Mouse (Mus musculus) stomach, embryonic 16.5 days (tissue): ENCODE data around the gene Agpat2. TPM values are rescaled to one million over a fixed set of nuclear protein-coding genes. Genes with fewer than 3 reads are reported as not detected.

Experiments
- ATAC-seq: fragments of 200-750 bp; cut with Nextera tagmentation; 2 replicates; pipeline ENCODE4 v1.8.0; 2017; ENCODE audit warnings: moderate number of reproducible peaks, moderate TSS enrichment; ENCODE audit not compliant: insufficient read depth, low FRiP score
- H3K27ac ChIP-seq: fragments of 300-500 bp; sonication (generic); 2 replicates; pipeline ENCODE4 v1.5.1; 2014; ENCODE audit warnings: low read length
- H3K27me3 ChIP-seq: fragments of 300-500 bp; sonication (generic); 2 replicates; pipeline ENCODE4 v1.6.1; 2014; ENCODE audit warnings: low read length, control low read depth, mixed read lengths; ENCODE audit not compliant: control insufficient read depth, insufficient read depth
- H3K36me3 ChIP-seq: fragments of 300-500 bp; sonication (generic); 2 replicates; pipeline ENCODE4 v1.6.1; 2014; ENCODE audit warnings: low read length; ENCODE audit not compliant: control insufficient read depth, insufficient read depth
- H3K4me1 ChIP-seq: fragments of 300-500 bp; sonication (generic); 2 replicates; pipeline ENCODE4 v1.6.1; 2014; ENCODE audit warnings: low read length, control low read depth, mixed read lengths; ENCODE audit not compliant: control insufficient read depth, insufficient read depth
- H3K4me2 ChIP-seq: fragments of 300-500 bp; sonication (generic); 2 replicates; pipeline ENCODE4 v1.6.1; 2014; ENCODE audit warnings: low read depth, low read length, mixed read lengths
- H3K4me3 ChIP-seq: fragments of 300-500 bp; sonication (generic); replicated peaks from 2 replicates; pipeline ENCODE4 v1.5.1; 2014; ENCODE audit warnings: mild to moderate bottlenecking, low read length
- H3K9ac ChIP-seq: fragments of 300-500 bp; sonication (generic); 2 replicates; pipeline ENCODE4 v1.6.1; 2014; ENCODE audit warnings: low read length
- H3K9me3 ChIP-seq: fragments of 300-500 bp; sonication (generic); replicated peaks from 2 replicates; pipeline ENCODE4 v1.6.1; 2016; ENCODE audit warnings: low read length, control low read depth; ENCODE audit not compliant: control insufficient read depth
- WGBS: fragments of 180-500 bp; shearing (Covaris S2); extraction: QIAGEN DNeasy Blood & Tissue Kit; methylation state at CpG from one replicate; pipeline ENCODE4 v1.1.7; 2014; 5-methylcytosine and 5-hydroxymethylcytosine counted together
- polyA plus RNA-seq: library from polyadenylated mRNA; unstranded; fragments of >200 nt; fragmentation: Nextera tagmentation; extraction: Ambion mirVana; gene quantifications from 2 replicates; pipeline ENCODE4 v1.2.1, GENCODE M21; 2015

The Agpat2 gene
- polyA plus RNA-seq, 1 experiment from 2014 or later: 66.8 TPM

DNA sequence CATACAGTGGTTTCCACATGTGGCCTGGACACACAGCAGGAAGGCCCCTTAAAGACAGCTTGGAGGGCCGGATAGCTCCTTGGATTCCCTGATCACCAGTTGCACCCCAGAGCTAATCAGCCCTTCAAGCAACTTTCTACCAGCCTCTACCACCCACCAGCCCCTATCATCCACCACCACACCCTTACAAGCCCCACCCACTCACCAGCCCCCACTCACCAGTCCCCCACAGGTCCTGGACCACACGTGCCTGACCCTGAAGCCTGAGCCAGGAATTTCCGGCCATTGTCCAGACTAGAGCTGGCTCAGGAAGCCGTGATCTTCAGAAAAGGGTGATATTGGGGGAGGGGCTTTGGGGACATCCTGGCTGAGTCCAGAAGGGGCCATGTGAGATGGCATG, 28.4 kb downstream of the Agpat2 start:
- WGBS: 64% methylated on average over 4 of the region's 4 CpGs
- ATAC-seq: 0 out of 2 replicates have a peak, but pooled peaks have one; percentile 11
- H3K9ac ChIP-seq: peak overlapping the region; percentile 7; the same call in 1 of the 2 replicates
- peaks cover 26% of the 10 kb centered on the region for H3K4me1 ChIP-seq
- no peaks in the 10 kb centered on the region for H3K27me3 ChIP-seq
- no peaks in the 10 kb centered on the region for H3K9me3 ChIP-seq
- H3K4me2 ChIP-seq: no peak overlapping the region
- H3K4me3 ChIP-seq: no peak overlapping the region
- H3K36me3 ChIP-seq: no peaks in the 10 kb centered on the region
- no peak overlapping the region for H3K27ac ChIP-seq

DNA sequence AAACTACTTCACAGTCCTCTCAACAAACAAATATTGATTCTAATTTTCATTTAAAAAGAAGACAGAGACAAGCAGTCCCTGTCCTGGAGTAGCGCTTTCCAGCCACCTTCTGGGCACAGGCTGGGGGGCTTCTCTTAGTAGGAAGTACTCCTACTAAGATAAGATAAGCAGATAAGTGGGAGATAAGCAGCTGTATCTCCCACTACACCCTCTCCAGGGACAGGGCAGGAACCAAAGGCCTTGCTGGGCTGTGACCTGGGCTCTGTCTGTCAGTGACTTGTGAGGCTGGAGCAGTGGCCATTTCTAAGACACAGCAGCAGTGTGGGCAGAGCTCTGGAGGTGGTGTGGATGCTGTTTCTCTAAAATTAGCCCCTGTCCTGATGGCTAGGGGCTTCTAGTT, 28.8 kb downstream of the Agpat2 start:
- WGBS: 88% methylated on average over 1 of the region's 1 CpGs
- Histone ChIP-seq H3K4me3 (no peak overlapping the region), H3K27me3 (no peaks in the 10 kb centered on the region), H3K9ac (peak overlapping the region; percentile 7; the same call in 1 of the 2 replicates), H3K9me3 (no peaks in the 10 kb centered on the region), H3K4me1 (peaks cover 26% of the 10 kb centered on the region), H3K36me3 (no peaks in the 10 kb centered on the region), H3K27ac (no peak overlapping the region), H3K4me2 (no peak overlapping the region)
- no peak for ATAC-seq

DNA sequence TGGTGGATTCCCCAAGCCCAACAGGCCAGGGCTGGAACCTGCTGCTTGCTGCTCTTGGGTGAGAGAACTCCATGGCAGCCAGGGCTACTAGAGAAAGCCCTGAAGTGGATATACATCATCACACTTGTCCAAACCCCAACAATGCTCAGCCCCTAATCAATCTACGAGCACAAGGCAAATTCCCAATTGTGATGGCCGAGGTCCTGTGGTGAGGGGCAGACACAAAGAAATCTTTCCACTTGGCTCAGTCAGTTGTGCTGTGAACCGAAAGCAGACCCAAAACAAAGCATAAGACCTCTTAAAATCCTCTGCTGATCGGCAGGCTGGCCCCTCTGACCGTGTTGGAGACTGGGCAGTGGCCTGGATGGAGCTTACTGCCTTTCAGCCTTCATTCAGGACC, 29.4 kb downstream of the Agpat2 start:
- 64% methylated on average over 5 of the region's 5 CpGs for WGBS
- no peaks in the 10 kb centered on the region for H3K9me3 ChIP-seq
- no peak overlapping the region for H3K9ac ChIP-seq
- no peak overlapping the region for H3K4me3 ChIP-seq
- no peak overlapping the region for H3K4me2 ChIP-seq
- H3K27me3 ChIP-seq: no peaks in the 10 kb centered on the region
- H3K27ac ChIP-seq: no peak overlapping the region
- H3K36me3 ChIP-seq: no peaks in the 10 kb centered on the region
- peaks cover 26% of the 10 kb centered on the region for H3K4me1 ChIP-seq
- no peak for ATAC-seq

DNA sequence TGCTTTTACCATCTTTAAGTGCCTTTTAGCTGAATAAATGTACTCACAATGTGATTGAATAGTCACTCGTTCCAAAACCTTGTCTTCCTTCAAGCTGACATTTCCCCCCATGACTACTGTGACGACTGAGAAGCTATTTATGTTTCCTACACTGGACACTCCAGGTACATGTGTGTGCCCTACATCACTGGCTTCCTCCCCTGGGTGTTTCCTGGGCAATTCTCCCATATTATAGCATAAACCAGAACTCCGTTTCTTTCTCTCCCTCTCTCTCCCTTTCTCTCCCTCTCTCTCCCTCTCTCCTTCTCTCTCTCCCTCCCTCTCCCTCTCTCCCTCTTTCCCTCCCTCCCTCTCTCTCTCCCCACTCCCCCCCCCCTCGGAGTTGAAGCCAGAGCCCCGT, 30.4 kb downstream of the Agpat2 start:
- no peak overlapping the region for H3K4me3 ChIP-seq
- ATAC-seq: no peak
- H3K9ac ChIP-seq: 0 out of 2 replicates have a peak overlapping the region, but pooled peaks have one; percentile 38
- no peaks in the 10 kb centered on the region for H3K36me3 ChIP-seq
- 0 out of 2 replicates have a peak overlapping the region, but pooled peaks have one; percentile 3 for H3K4me2 ChIP-seq
- no peaks in the 10 kb centered on the region for H3K27me3 ChIP-seq
- no peaks in the 10 kb centered on the region for H3K9me3 ChIP-seq
- H3K27ac ChIP-seq: peak overlapping the region; percentile 52
- 16% methylated on average over 5 of the region's 5 CpGs for WGBS
- peaks cover 26% of the 10 kb centered on the region for H3K4me1 ChIP-seq

DNA sequence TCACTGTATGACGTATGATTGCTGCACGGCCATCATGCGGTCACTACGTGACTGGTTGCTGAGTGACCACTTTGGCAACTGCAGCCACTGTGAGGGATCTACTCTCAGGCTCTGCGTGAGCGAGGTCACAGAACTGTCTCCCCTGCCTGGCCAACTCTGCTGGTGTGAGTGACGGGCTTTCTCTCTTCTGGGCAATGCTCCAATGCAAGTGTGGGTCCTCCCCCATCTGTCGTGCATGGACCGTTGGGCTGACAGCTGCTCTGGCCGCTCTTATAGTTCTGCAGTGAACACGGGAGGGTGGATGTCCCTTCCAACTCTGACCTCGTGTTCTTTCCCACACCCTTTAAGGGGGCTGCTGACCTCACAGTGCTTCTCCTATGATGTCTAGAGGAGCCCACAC, 30.8 kb downstream of the Agpat2 start:
- Histone ChIP-seq H3K27ac (peak overlapping the region; percentile 52), H3K36me3 (no peaks in the 10 kb centered on the region), H3K9me3 (no peaks in the 10 kb centered on the region), H3K4me2 (no peak overlapping the region), H3K4me3 (no peak overlapping the region), H3K4me1 (peaks cover 26% of the 10 kb centered on the region), H3K9ac (0 out of 2 replicates have a peak overlapping the region, but pooled peaks have one; percentile 38), H3K27me3 (no peaks in the 10 kb centered on the region)
- peak; percentile 14; the same call in 1 of the 2 replicates for ATAC-seq
- 46% methylated on average over 12 of the region's 12 CpGs for WGBS

DNA sequence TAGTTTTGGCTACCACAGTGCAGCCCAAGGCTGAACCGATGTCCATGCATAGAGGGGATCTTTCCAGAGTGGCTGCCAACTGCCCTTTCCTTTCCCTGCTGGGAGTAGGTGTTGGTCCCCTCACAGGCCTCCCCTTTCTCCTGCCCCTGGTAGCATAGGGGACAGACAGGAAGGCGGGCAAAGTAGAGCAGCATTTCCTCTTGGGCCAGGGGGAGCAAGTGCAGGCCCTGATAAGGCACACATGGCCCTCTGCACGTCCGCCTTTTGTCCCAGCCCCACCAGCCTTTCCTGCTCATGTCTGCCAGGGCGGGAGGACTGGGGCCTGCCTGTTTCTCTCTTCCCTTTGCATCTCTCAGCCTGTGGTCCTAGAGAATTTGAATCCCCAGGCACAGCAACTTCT, 32.4 kb downstream of the Agpat2 start:
- H3K9ac ChIP-seq: no peak overlapping the region
- no peak overlapping the region for H3K4me3 ChIP-seq
- no peaks in the 10 kb centered on the region for H3K9me3 ChIP-seq
- H3K36me3 ChIP-seq: no peaks in the 10 kb centered on the region
- H3K4me1 ChIP-seq: peaks cover 26% of the 10 kb centered on the region
- no peak overlapping the region for H3K4me2 ChIP-seq
- peak; percentile 61 for ATAC-seq
- H3K27ac ChIP-seq: peak overlapping the region; percentile 71
- WGBS: 51% methylated on average over 5 of the region's 5 CpGs
- no peaks in the 10 kb centered on the region for H3K27me3 ChIP-seq

DNA sequence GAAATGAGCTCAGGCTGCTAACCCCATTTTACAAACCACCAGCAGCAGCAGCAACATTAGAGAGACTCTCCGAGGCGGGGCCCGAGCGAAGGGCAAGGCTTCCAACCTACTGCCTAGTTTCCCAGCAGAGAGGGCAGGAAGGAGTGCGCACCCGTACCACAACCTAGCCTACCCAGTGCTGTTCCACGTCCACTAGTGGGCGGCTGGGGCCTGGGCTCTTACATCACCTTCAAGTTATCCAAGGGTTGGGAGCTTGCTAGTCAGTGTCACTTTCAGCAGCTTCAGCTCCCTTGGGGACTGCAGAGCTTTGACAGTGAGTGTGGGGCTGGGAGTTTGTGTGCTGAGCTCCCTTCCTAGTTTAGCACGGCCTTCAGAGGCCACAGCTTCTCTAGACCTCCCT, 32.8 kb downstream of the Agpat2 start:
- H3K9me3 ChIP-seq: no peaks in the 10 kb centered on the region
- H3K27me3 ChIP-seq: no peaks in the 10 kb centered on the region
- H3K36me3 ChIP-seq: no peaks in the 10 kb centered on the region
- ATAC-seq: peak; percentile 12; the same call in 1 of the 2 replicates
- peaks cover 26% of the 10 kb centered on the region for H3K4me1 ChIP-seq
- peak overlapping the region; percentile 71 for H3K27ac ChIP-seq
- no peak overlapping the region for H3K9ac ChIP-seq
- WGBS: 65% methylated on average over 9 of the region's 9 CpGs
- H3K4me2 ChIP-seq: 0 out of 2 replicates have a peak overlapping the region, but pooled peaks have one; percentile 6
- H3K4me3 ChIP-seq: no peak overlapping the region

DNA sequence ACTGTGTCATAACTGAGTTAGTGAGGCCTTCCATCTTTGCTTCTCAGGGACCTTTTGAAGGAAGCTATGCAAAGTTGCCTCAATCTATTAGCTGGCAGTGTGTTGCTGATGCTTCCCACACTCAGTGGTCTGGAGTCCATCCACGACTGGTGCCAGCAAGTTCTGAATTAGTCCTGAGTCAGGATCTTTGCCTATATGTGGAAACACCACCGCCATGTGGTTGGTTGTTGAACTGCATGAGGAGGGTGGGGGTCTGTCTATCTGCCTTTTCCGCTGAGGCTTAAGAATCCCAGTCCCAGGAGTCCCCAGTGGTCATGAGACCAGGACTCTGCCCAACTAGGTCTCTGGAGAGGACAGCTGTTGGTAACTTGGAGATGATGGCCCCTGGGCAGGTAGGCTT, 34.2 kb downstream of the Agpat2 start:
- Histone ChIP-seq H3K27me3 (no peaks in the 10 kb centered on the region), H3K9me3 (no peaks in the 10 kb centered on the region), H3K36me3 (no peaks in the 10 kb centered on the region), H3K4me1 (peaks cover 26% of the 10 kb centered on the region), H3K4me2 (no peak overlapping the region), H3K9ac (no peak overlapping the region), H3K27ac (0 out of 2 replicates have a peak overlapping the region, but pooled peaks have one; percentile 17), H3K4me3 (no peak overlapping the region)
- ATAC-seq: no peak
- WGBS: 11% methylated on average over 3 of the region's 3 CpGs

DNA sequence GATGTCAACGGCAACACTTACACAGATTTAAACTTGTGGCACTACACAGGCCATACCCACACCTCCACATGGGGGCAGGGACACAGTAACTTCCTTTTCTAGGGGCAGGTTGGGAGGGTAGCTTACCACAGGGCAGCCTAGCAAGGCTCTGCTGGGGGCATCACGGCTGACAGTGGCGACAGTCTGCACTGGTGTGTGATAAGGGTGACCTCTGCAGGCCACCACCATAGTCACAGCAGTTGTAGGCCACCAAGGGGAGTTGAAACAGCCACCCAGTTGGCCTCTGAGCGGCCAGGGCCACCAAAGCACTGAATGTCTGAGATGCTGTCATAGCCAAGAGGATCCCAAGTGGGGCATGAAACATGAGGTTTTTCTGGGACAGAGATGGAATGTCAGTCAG, 38.0 kb downstream of the Agpat2 start:
- Histone ChIP-seq H3K27ac (no peak overlapping the region), H3K27me3 (no peaks in the 10 kb centered on the region), H3K9ac (no peak overlapping the region), H3K4me1 (no peaks in the 10 kb centered on the region; the same call in 1 of the 2 replicates), H3K4me2 (no peak overlapping the region), H3K36me3 (no peaks in the 10 kb centered on the region), H3K9me3 (no peaks in the 10 kb centered on the region), H3K4me3 (no peak overlapping the region)
- 21% methylated on average over 4 of the region's 4 CpGs for WGBS
- no peak for ATAC-seq
